In the genomic region with DNA sequence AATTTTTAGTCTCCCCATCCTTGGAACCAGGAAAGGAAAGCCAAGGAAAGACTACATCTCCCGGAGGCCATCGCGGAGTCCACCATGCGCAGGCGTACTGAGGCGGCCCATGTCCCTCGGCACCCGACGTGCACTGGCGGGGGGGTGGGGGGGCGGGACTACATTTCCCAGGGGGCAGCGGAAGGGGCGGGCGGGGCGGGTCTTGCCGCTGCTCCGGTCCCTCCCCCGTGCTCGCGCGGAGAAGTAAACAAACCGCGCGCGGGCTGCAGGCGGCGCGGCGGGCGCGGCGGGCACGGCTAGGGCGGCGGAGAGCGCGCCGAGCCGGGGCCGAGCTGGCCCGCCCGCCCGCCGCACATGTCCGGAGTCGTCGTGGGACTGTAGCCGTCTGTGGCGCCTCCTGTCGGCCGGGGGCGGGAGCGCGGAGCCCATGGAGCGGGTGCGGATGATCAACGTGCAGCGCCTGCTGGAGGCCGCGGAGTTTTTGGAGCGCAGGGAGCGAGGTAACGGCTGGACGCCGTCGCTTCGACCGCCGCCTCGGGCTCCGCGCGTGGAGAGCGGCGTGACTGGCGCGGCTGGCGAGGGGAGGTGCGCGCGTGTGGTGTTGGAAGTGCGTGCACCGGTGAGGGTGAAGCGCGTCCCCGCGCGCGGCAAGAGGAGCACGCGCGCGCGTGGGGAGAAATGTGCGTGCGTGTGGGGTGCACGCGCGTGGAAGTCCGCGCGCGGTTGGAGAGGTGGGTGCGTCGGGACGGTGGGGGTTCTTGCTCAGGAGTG, we compare ENCODE assay signal across 8 mouse cellular contexts. TPM values are rescaled to one million over a fixed set of nuclear protein-coding genes. Genes with fewer than 3 reads are reported as not detected.
A peak's percentile ranks its signal among the peaks of the same experiment; 100 is the strongest.
DNase-seq lines count a peak whose midpoint lies in the region; ATAC-seq and TF ChIP-seq lines count a peak whose summit lies in the region.

No protein-coding gene starts in this region.

- peak overlapping the region; percentile 54 for H3K27ac ChIP-seq in intestine, postnatal 0 days (ENCODE audit: low read depth, low read length)
- peak overlapping the region; percentile 20; the same call in 1 of the 2 replicates for H3K27ac ChIP-seq in midbrain, embryonic 11.5 days (ENCODE audit: low read depth, low read length)

- peaks cover 20% of the 10 kb centered on the region for H3K36me3 ChIP-seq in intestine, postnatal 0 days (ENCODE audit: control insufficient read depth, insufficient read depth)
- H3K36me3 ChIP-seq in midbrain, embryonic 11.5 days (ENCODE audit: control insufficient read depth, insufficient read depth, low read length) = peaks cover 3% of the 10 kb centered on the region; the same call in 1 of the 2 replicates

- peak overlapping the region; percentile 99 for H3K4me2 ChIP-seq in intestine, postnatal 0 days (replicated peaks; ENCODE audit: low read depth)
- H3K4me2 ChIP-seq in midbrain, embryonic 11.5 days = peak overlapping the region; percentile 100

- peak; percentile 90 for ATAC-seq in intestine, postnatal 0 days
- ATAC-seq in midbrain, embryonic 11.5 days (ENCODE audit: low FRiP score) = peak; percentile 87

- WGBS in intestine, postnatal 0 days = under 1% methylated on average over 103 of the region's 106 CpGs
- under 1% methylated on average over 106 of the region's 106 CpGs for WGBS in midbrain, embryonic 11.5 days

- intact Hi-C loops in left cerebral cortex, postnatal 4 days (cut with DNase I) = no loop called here

- H3K9ac ChIP-seq in intestine, postnatal 0 days (ENCODE audit: low read depth, low read length) = peak overlapping the region; percentile 71
- H3K9ac ChIP-seq in midbrain, embryonic 11.5 days (ENCODE audit: low read length) = peak overlapping the region; percentile 73

- H3K9me3 ChIP-seq in intestine, postnatal 0 days (ENCODE audit: control insufficient read depth) = no peaks in the 10 kb centered on the region
- no peaks in the 10 kb centered on the region for H3K9me3 ChIP-seq in midbrain, embryonic 11.5 days (ENCODE audit: control insufficient read depth, low read length)

- peak overlapping the region; percentile 87 for H3K4me3 ChIP-seq in intestine, postnatal 0 days (ENCODE audit: low read depth, low read length)
- peak overlapping the region; percentile 84 for H3K4me3 ChIP-seq in midbrain, embryonic 11.5 days (ENCODE audit: low read depth, low read length)

- H3K4me1 ChIP-seq in intestine, postnatal 0 days (replicated peaks; ENCODE audit: control insufficient read depth, insufficient read depth, low read length) = 0 out of 2 replicates have a peak, but pooled peaks cover under 1% of the 10 kb centered on the region
- H3K4me1 ChIP-seq in midbrain, embryonic 11.5 days (ENCODE audit: control insufficient read depth, insufficient read depth, low read length) = peaks cover 22% of the 10 kb centered on the region

- peak; percentile 90 for TF ChIP-seq CTCF in intestine, postnatal 0 days (IDR thresholded peaks at IDR 0.05; ENCODE audit: low read depth)

- H3K27me3 ChIP-seq in intestine, postnatal 0 days (replicated peaks; ENCODE audit: control insufficient read depth, insufficient read depth, low read length) = no peaks in the 10 kb centered on the region
- no peaks in the 10 kb centered on the region for H3K27me3 ChIP-seq in midbrain, embryonic 11.5 days (ENCODE audit: control insufficient read depth, insufficient read depth, low read length)

- peak; percentile 92 for DNase-seq in adrenal gland, adult 2 months
- DNase-seq in embryo, embryonic 9.5 days (ENCODE audit: extremely low spot score) = peak; percentile 94
- DNase-seq in gastrocnemius, postnatal 4 days (ENCODE audit: low spot score in 2 of 2) = peak; percentile 88 to 91
- DNase-seq in left cerebral cortex, postnatal 4 days = peak; percentile 94
- peak; percentile 98 for DNase-seq in midbrain, embryonic 11.5 days (ENCODE audit: low spot score, missing footprints)
- DNase-seq in right cerebral cortex, postnatal 4 days = peak; percentile 92
- DNase-seq in yolk sac, embryonic 10.5 days (ENCODE audit: low spot score) = peak; percentile 93

RNA-seq across cellular contexts. Expression of a gene that starts 19.1 kb away (rescaled TPM):
- total RNA-seq in adrenal gland, adult 2 months (2021) = 10 to 100 TPM; 29.6 to 31.1 TPM
- polyA plus RNA-seq in adrenal gland, adult 2 months (2012; rRNA removed) = 15.6 and 17.2 TPM in 2 replicates
- 10 to 100 TPM; 27.0 to 28.4 TPM for total RNA-seq in gastrocnemius, postnatal 4 days (2021)
- polyA plus RNA-seq in intestine, postnatal 0 days (2015; fragmentation: Nextera tagmentation; extraction: Ambion mirVana) = 58.9 and 64.0 TPM in 2 replicates
- 10 to 100 TPM; 32.5 to 34.7 TPM for total RNA-seq in left cerebral cortex, postnatal 4 days (2021)
- 59.0 and 59.1 TPM in 2 replicates for polyA plus RNA-seq in midbrain, embryonic 11.5 days (2014; fragmentation: Nextera tagmentation; extraction: Ambion mirVana)

RNA-seq across cellular contexts. Expression of a gene that starts 42.2 kb away (rescaled TPM):
- total RNA-seq in adrenal gland, adult 2 months (2021) = not detected
- not detected in 2 replicates for polyA plus RNA-seq in adrenal gland, adult 2 months (2012; rRNA removed)
- total RNA-seq in gastrocnemius, postnatal 4 days (2021) = not detected
- not detected in 2 replicates for polyA plus RNA-seq in intestine, postnatal 0 days (2015; fragmentation: Nextera tagmentation; extraction: Ambion mirVana)
- total RNA-seq in left cerebral cortex, postnatal 4 days (2021) = not detected
- polyA plus RNA-seq in midbrain, embryonic 11.5 days (2014; fragmentation: Nextera tagmentation; extraction: Ambion mirVana) = not detected in 2 replicates

Comparison
In these comparisons a context has a peak if more than half of its experiments do, and no peak if none do; other contexts are left out.
1. Peak in every context shown above with its lines: DNase-seq, ATAC-seq, H3K4me3 ChIP-seq and H3K27ac ChIP-seq.